Mouse (Mus musculus) kidney, embryonic 14.5 days (tissue): ENCODE data around the gene Nav2. TPM values are rescaled to one million over a fixed set of nuclear protein-coding genes. Genes with fewer than 3 reads are reported as not detected.

Experiments
- ATAC-seq: fragments of 200-750 bp; cut with Nextera tagmentation; 2 replicates; pipeline ENCODE4 v1.8.0; 2017; ENCODE audit warnings: moderate number of reproducible peaks, mild to moderate bottlenecking, moderate TSS enrichment, moderate library complexity; ENCODE audit not compliant: low FRiP score, low TSS enrichment
- H3K27ac ChIP-seq: fragments of 300-500 bp; sonication (generic); 2 replicates; pipeline ENCODE4 v1.5.1; 2014; ENCODE audit warnings: low read depth, mild to moderate bottlenecking, low read length, moderate library complexity, mixed read lengths
- H3K27me3 ChIP-seq: fragments of 300-500 bp; sonication (generic); 2 replicates; pipeline ENCODE4 v1.6.1; 2014; ENCODE audit warnings: mild to moderate bottlenecking, low read length; ENCODE audit not compliant: control insufficient read depth, insufficient read depth
- H3K36me3 ChIP-seq: fragments of 300-500 bp; sonication (generic); 2 replicates; pipeline ENCODE4 v1.6.1; 2014; ENCODE audit warnings: low read length, mixed read lengths; ENCODE audit not compliant: control insufficient read depth, insufficient read depth
- H3K4me1 ChIP-seq: fragments of 300-500 bp; sonication (generic); 2 replicates; pipeline ENCODE4 v1.6.1; 2014; ENCODE audit warnings: low read length, mixed read lengths; ENCODE audit not compliant: control insufficient read depth, insufficient read depth
- H3K4me2 ChIP-seq: fragments of 300-500 bp; sonication (generic); replicated peaks from 2 replicates; pipeline ENCODE4 v1.6.1; 2014; ENCODE audit warnings: low read depth, mild to moderate bottlenecking, low read length
- H3K4me3 ChIP-seq: fragments of 300-500 bp; sonication (generic); 2 replicates; pipeline ENCODE4 v1.5.1; 2014; ENCODE audit warnings: mild to moderate bottlenecking, low read length
- H3K9ac ChIP-seq: fragments of 300-500 bp; sonication (generic); 2 replicates; pipeline ENCODE4 v1.6.1; 2014; ENCODE audit warnings: low read depth, mild to moderate bottlenecking, low read length, moderate library complexity
- H3K9me3 ChIP-seq: fragments of 300-500 bp; sonication (generic); 2 replicates; pipeline ENCODE4 v1.6.1; 2016; ENCODE audit warnings: low read length; ENCODE audit not compliant: control insufficient read depth
- WGBS: fragments of 180-500 bp; shearing (Covaris S2); extraction: QIAGEN DNeasy Blood & Tissue Kit; methylation state at CpG from one replicate; pipeline ENCODE4 v1.1.7; 2014; 5-methylcytosine and 5-hydroxymethylcytosine counted together
- polyA plus RNA-seq: library from polyadenylated mRNA; unstranded; fragments of >200 nt; fragmentation: Nextera tagmentation; extraction: Ambion mirVana; gene quantifications from 2 replicates; pipeline ENCODE4 v1.2.1, GENCODE M21; 2014

The Nav2 gene
- polyA plus RNA-seq, 1 experiment from 2014 or later: 49.2 TPM

DNA sequence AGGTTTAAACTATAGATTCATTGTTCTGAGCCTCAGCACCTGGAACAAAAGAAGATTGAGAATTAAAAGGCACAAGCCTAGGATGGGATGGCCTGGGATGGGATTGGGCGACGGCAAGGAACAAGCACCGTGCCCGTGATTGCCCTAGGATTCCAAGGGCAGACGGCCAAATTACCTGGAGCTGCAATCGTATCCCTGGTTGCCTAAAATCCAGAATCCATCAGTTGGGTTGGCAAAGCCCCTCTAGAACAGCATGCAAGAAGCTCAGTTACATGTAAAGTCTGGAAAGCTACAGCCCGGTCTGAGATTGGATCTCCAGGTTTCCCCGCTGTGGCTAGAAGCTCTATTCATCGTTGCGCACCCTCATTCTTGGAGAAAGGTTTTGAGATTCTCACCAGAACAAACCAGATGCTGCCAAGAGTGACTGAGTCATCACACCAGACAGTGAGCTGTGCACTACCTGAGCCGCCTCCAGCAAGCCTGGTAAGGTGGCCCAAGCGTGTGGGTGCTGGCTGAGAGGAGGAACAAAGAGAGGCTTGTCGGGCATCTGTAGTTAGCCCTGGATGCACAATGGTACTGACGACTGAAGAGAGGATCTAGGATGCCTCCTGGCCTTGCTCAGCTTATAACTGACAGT, 531.9 kb downstream of the Nav2 start:
- no peak overlapping the region for H3K4me2 ChIP-seq
- H3K9ac ChIP-seq: no peak overlapping the region
- H3K9me3 ChIP-seq: no peaks in the 10 kb centered on the region
- H3K36me3 ChIP-seq: no peaks in the 10 kb centered on the region
- H3K4me1 ChIP-seq: peaks cover 9% of the 10 kb centered on the region; the same call in 1 of the 2 replicates
- H3K27ac ChIP-seq: no peak overlapping the region
- no peak overlapping the region for H3K4me3 ChIP-seq
- 93% methylated on average over 14 of the region's 14 CpGs for WGBS
- ATAC-seq: no peak
- no peaks in the 10 kb centered on the region for H3K27me3 ChIP-seq

DNA sequence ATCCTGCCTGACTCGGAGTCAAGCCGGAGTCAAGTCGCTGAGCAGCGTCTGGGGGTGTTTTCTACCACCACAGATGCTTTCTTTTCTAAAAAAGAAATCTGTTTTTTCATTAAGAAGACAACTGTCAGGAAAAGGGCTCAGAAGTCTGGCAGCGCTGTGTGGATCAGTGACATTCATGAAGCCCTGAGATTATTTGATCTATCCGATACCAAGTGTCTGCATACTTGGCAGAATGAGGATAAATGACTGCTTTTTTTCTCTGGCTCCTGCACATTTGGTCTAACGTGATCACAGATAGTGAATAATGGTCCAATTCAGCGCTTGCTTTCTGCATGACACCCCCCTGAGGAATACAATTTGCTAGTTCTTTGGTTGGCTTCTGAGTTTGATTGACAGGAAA, 533.7 kb downstream of the Nav2 start:
- Histone ChIP-seq H3K4me3 (no peak overlapping the region), H3K4me1 (peaks cover 9% of the 10 kb centered on the region; the same call in 1 of the 2 replicates), H3K27ac (no peak overlapping the region), H3K4me2 (no peak overlapping the region), H3K9me3 (no peaks in the 10 kb centered on the region), H3K9ac (no peak overlapping the region), H3K27me3 (no peaks in the 10 kb centered on the region), H3K36me3 (no peaks in the 10 kb centered on the region)
- no peak for ATAC-seq
- WGBS: 35% methylated on average over 8 of the region's 8 CpGs

DNA sequence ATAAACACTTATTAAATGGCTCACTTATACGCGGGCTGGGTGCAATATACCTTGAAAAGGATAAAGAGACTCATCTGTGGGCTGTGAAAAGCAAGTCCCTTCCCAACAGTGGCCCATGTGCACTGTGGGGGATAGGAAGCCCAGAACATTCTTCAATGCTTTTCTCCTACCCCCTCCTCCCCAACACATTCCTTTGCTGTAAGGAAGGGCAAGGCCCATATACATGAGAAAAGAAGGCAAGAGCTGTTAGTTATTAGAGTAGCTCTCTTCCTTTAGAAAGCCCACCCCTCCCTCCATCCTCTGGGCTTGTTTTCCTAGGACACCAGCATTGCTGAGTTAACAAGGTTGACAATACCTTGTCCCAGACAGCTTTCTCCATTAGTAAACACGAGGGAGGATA, 540.1 kb downstream of the Nav2 start:
- Histone ChIP-seq H3K4me3 (no peak overlapping the region), H3K27me3 (no peaks in the 10 kb centered on the region), H3K9me3 (no peaks in the 10 kb centered on the region), H3K36me3 (no peaks in the 10 kb centered on the region; the same call in 1 of the 2 replicates), H3K27ac (no peak overlapping the region), H3K4me1 (peaks cover 13% of the 10 kb centered on the region), H3K9ac (no peak overlapping the region), H3K4me2 (no peak overlapping the region)
- ATAC-seq: no peak
- WGBS: 72% methylated on average over 3 of the region's 3 CpGs

DNA sequence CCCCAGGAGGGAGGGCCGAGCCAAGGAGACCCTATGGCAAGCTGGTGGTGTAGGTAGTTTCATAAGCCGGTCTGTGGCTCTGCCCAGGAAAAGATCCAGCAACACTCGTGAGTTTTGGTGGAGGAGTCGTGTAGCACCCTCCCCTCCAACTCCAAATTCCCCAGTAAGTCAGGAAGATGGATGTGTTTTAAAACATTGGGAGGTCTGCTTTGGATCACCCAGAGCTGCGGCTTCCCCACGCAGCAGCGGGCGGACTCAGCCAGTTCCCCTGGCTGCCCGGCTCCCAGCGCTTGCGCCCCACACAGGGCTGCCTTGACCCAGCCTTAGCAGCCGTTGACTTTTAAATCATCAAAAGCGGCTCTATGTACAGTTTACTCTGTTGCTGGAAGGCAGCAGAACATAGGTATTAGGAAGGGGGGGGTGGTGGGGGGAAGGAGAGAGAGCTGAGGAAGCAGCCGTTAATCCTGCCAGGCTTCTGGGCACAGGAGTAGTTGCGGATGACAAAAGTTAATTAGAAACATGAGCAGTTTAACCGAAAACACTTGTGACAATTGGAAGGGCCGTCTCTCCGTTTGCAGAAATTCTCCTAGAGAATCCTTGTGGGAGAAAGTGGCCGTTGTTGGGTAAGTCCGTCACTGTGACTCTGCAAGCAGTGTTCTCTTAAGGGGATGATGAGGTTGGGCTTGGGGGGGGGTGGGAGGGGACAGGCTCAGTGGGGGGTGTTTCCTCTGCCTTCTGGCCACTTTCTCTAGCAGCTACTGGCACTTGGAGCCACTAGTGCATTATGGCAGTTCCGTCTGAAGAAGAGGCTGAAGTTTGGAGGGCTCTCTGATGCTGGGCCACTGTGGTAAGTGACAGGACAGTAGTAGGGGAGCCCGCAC, 542.0 kb downstream of the Nav2 start:
- Histone ChIP-seq H3K4me1 (peaks cover 13% of the 10 kb centered on the region), H3K27ac (peak overlapping the region; percentile 52; the same call in 1 of the 2 replicates), H3K4me2 (peak overlapping the region; percentile 38), H3K9ac (peak overlapping the region; percentile 32; the same call in 1 of the 2 replicates), H3K36me3 (no peaks in the 10 kb centered on the region; the same call in 1 of the 2 replicates), H3K27me3 (no peaks in the 10 kb centered on the region), H3K9me3 (no peaks in the 10 kb centered on the region), H3K4me3 (peak overlapping the region; percentile 24)
- peak; percentile 83 for ATAC-seq
- 10% methylated on average over 22 of the region's 22 CpGs for WGBS

DNA sequence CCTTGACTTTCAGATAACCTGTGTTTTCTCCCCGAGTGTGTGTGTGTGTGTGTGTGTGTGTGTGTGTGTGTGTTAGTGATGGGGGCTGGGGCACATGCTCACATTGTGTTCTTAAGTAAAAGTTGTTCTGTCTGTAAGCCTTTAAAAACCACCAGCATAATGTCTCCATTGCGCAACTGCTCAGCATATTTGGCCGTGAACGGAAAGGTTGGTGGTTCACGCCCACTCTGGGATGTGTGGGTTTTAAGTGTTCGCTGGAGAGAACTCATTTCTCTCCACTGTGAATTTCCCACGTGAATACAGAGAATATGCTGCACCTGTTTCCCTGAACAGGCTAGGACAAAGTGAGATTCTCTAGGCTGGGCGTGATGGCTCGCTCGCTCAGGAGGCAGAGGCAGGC, 542.7 kb downstream of the Nav2 start:
- peak overlapping the region; percentile 38 for H3K4me2 ChIP-seq
- no peaks in the 10 kb centered on the region for H3K9me3 ChIP-seq
- ATAC-seq: no peak
- no peak overlapping the region for H3K4me3 ChIP-seq
- H3K27ac ChIP-seq: peak overlapping the region; percentile 49; the same call in 1 of the 2 replicates
- 88% methylated on average over 10 of the region's 10 CpGs for WGBS
- no peaks in the 10 kb centered on the region; the same call in 1 of the 2 replicates for H3K36me3 ChIP-seq
- peaks cover 13% of the 10 kb centered on the region for H3K4me1 ChIP-seq
- no peak overlapping the region for H3K9ac ChIP-seq
- no peaks in the 10 kb centered on the region for H3K27me3 ChIP-seq

DNA sequence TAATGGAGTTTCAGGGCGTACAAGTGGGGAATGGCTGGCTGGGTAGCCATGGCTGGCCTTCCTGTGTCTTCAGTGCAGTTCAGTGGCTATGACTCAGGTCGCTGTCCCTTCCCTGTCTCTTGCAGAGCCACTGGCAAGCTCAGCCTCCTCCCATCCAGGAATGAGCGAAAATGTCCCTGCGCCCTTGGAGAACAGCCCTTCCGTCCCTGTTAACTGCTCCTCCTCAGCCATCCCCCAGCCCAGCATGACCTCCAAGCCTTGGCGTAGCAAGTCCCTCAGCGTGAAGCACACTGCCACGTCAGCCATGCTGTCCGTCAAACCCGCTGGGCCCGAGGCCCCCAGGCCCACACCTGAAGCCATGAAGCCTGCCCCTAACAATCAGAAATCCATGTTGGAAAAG, 543.8 kb downstream of the Nav2 start:
- Histone ChIP-seq H3K4me1 (peaks cover 13% of the 10 kb centered on the region), H3K36me3 (no peaks in the 10 kb centered on the region; the same call in 1 of the 2 replicates), H3K4me2 (no peak overlapping the region), H3K9ac (no peak overlapping the region), H3K4me3 (no peak overlapping the region), H3K27ac (no peak overlapping the region), H3K27me3 (no peaks in the 10 kb centered on the region), H3K9me3 (no peaks in the 10 kb centered on the region)
- no peak for ATAC-seq
- 87% methylated on average over 11 of the region's 11 CpGs for WGBS

DNA sequence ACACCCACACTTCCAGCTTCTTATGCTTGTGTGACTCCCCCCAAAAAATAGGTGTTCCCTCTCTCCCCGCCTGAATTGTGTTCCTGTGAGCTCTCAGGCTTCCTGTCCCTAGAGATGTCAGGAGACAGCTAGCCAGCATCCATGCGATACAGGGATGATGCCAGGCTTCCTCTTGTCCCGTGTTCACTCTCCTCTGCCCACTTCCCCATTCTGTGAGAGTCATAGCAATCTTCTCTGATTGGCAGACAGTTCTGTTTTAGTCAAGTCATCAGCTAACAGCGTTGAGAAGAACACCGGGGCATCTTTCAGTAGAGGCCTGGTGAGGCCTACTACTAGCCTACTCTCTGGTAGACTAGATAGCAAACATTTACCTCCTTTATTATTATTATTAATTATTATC, 546.1 kb downstream of the Nav2 start:
- H3K36me3 ChIP-seq: no peaks in the 10 kb centered on the region; the same call in 1 of the 2 replicates
- H3K4me3 ChIP-seq: no peak overlapping the region
- H3K27ac ChIP-seq: no peak overlapping the region
- no peaks in the 10 kb centered on the region for H3K27me3 ChIP-seq
- H3K9ac ChIP-seq: no peak overlapping the region
- 87% methylated on average over 5 of the region's 5 CpGs for WGBS
- no peaks in the 10 kb centered on the region for H3K9me3 ChIP-seq
- no peak overlapping the region for H3K4me2 ChIP-seq
- H3K4me1 ChIP-seq: peaks cover 11% of the 10 kb centered on the region
- ATAC-seq: no peak

DNA sequence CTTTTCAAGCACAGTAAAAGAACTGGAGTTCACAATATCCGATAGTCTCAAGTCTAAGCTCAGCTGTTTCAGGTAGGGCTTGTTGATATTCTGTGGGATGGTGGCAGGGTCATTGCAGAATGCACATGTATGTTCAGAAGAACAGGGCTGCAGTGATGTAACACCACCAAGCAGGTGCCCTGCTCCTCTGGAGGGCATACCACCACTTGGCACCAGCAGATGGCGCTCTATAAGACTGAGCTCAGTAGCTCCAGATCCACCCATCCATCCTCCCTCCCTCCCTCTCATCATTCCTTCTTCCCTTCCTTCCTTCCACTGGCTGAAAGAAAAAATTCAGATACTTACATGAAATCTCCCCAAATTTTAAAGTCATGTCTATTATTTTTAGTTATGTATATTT, 547.6 kb downstream of the Nav2 start:
- no peak for ATAC-seq
- Histone ChIP-seq H3K9ac (no peak overlapping the region), H3K36me3 (no peaks in the 10 kb centered on the region; the same call in 1 of the 2 replicates), H3K4me2 (no peak overlapping the region), H3K27me3 (no peaks in the 10 kb centered on the region), H3K4me3 (no peak overlapping the region), H3K27ac (no peak overlapping the region), H3K9me3 (no peaks in the 10 kb centered on the region), H3K4me1 (no peaks in the 10 kb centered on the region)
- WGBS: 62% methylated on average over 2 of the region's 2 CpGs

DNA sequence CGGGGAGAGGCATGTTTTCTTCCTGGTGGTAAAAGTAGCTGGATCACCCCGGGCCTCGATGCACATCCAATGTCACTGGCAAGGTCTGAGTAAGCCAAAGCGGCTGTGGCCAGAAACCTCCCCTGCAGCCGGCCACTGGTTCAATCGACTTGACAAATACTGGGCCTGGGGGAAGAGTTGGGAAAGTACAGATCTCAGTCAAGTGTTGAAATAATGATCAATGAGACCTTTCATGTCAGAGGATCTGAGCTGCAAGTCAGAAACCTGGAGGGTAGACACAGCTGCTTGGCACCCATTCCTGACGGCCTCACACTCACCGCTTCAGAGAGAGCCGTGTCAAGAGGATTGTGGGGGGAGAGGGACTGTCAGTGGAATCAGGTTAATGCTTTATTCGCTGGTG, 548.9 kb downstream of the Nav2 start:
- H3K27me3 ChIP-seq: no peaks in the 10 kb centered on the region
- no peak overlapping the region for H3K4me2 ChIP-seq
- whole genome bisulfite sequencing: 75% methylated on average over 10 of the region's 10 CpGs
- H3K9me3 ChIP-seq: no peaks in the 10 kb centered on the region
- no peak overlapping the region for H3K27ac ChIP-seq
- no peak overlapping the region for H3K9ac ChIP-seq
- no peaks in the 10 kb centered on the region; the same call in 1 of the 2 replicates for H3K36me3 ChIP-seq
- ATAC-seq: no peak
- no peak overlapping the region for H3K4me3 ChIP-seq
- H3K4me1 ChIP-seq: no peaks in the 10 kb centered on the region
